Mouse (Mus musculus) midbrain, postnatal 0 days (tissue): ENCODE data around the gene Pcsk5. TPM values are rescaled to one million over a fixed set of nuclear protein-coding genes. Genes with fewer than 3 reads are reported as not detected.
A peak's percentile ranks its signal among the peaks of the same experiment; 100 is the strongest.

ENCODE experiments used
- ATAC-seq: fragments of 200-750 bp; cut with Nextera tagmentation; 2 replicates; pipeline ENCODE4 v1.8.0; 2017; ENCODE audit warnings: moderate number of reproducible peaks, mild to moderate bottlenecking, moderate TSS enrichment, moderate library complexity; ENCODE audit not compliant: low FRiP score
- DNase-seq: peaks from one replicate; pipeline ENCODE4 v3.0.0-alpha.2; 2015; ENCODE audit warnings: low spot score
- H3K27ac ChIP-seq: fragments of 300-500 bp; sonication (generic); 2 replicates; pipeline ENCODE4 v1.5.1; 2014; ENCODE audit warnings: low read depth, mild to moderate bottlenecking, low read length, mixed read lengths
- H3K27me3 ChIP-seq: fragments of 300-500 bp; sonication (generic); 2 replicates; pipeline ENCODE4 v1.6.1; 2014; ENCODE audit warnings: low read length, control low read depth, mixed read lengths; ENCODE audit not compliant: insufficient read depth
- H3K36me3 ChIP-seq: fragments of 300-500 bp; sonication (generic); 2 replicates; pipeline ENCODE4 v1.6.1; 2014; ENCODE audit warnings: low read length, control low read depth, mixed read lengths; ENCODE audit not compliant: insufficient read depth
- H3K4me1 ChIP-seq: fragments of 300-500 bp; sonication (generic); 2 replicates; pipeline ENCODE4 v1.6.1; 2014; ENCODE audit warnings: mild to moderate bottlenecking, control low read depth, antibody characterized with exemption, low read length, mixed read lengths; ENCODE audit not compliant: insufficient read depth
- H3K4me2 ChIP-seq: fragments of 300-500 bp; sonication (generic); 2 replicates; pipeline ENCODE4 v1.6.1; 2014; ENCODE audit warnings: low read depth, mild to moderate bottlenecking, low read length, mixed read lengths; ENCODE audit not compliant: poor library complexity, severe bottlenecking
- H3K4me3 ChIP-seq: fragments of 300-500 bp; sonication (generic); 2 replicates; pipeline ENCODE4 v1.5.1; 2014; ENCODE audit warnings: low read depth, mild to moderate bottlenecking, low read length, moderate library complexity
- H3K9ac ChIP-seq: fragments of 300-500 bp; sonication (generic); replicated peaks from 2 replicates; pipeline ENCODE4 v1.6.1; 2014; ENCODE audit warnings: mild to moderate bottlenecking, low read length, moderate library complexity, mixed read lengths; ENCODE audit not compliant: poor library complexity, severe bottlenecking
- H3K9me3 ChIP-seq: fragments of 300-500 bp; sonication (generic); 2 replicates; pipeline ENCODE4 v1.6.1; 2016; ENCODE audit warnings: low read length, control low read depth
- CTCF ChIP-seq: IDR thresholded peaks from 2 replicates; pipeline ENCODE4 v1.5.1; 2016; ENCODE audit warnings: antibody characterized with exemption, mild to moderate bottlenecking
- WGBS: fragments of 180-500 bp; shearing (Covaris S2); extraction: QIAGEN DNeasy Blood & Tissue Kit; methylation state at CpG from one replicate; pipeline ENCODE4 v1.1.7; 2014; 5-methylcytosine and 5-hydroxymethylcytosine counted together
- polyA plus RNA-seq: library from polyadenylated mRNA; unstranded; fragments of >200 nt; fragmentation: Nextera tagmentation; extraction: Ambion mirVana; gene quantifications from 2 replicates; pipeline ENCODE4 v1.2.1, GENCODE M21; 2015
- total RNA-seq: library from RNA; depleted of rRNA; stranded (reverse); fragments of >200 nt; gene quantifications from 2 replicates; pipeline ENCODE4 v1.2.3, GENCODE M21; 2014; rRNA removed

Pcsk5 gene
- total RNA-seq (8.8 and 9.1 TPM in 2 replicates), polyA plus RNA-seq (7.3 and 8.8 TPM in 2 replicates)

- peak; percentile 91 for DNase-seq
- under 1% methylated on average over 36 of the region's 36 CpGs for WGBS
- H3K9me3 ChIP-seq, result no peaks in the 10 kb centered on the region
- ATAC-seq, result peak; percentile 94
- H3K27me3 ChIP-seq, result peaks cover 3% of the 10 kb centered on the region; the same call in 1 of the 2 replicates
- peak within 1 kb of the TSS; percentile 95 for H3K4me2 ChIP-seq
- TF ChIP-seq CTCF, result no peak; the same call in 1 of the 2 replicates
- H3K27ac ChIP-seq, result peak within 1 kb of the TSS; percentile 71; the same call in 1 of the 2 replicates
- H3K4me3 ChIP-seq, result peak within 1 kb of the TSS; percentile 77
- no peaks in the 10 kb centered on the region for H3K36me3 ChIP-seq
- H3K4me1 ChIP-seq, result no peaks in the 10 kb centered on the region; the same call in 1 of the 2 replicates
- H3K9ac ChIP-seq, result peak within 1 kb of the TSS; percentile 40
Observed at GRCm38 (mm10) chr19:17837471-17837859, at the start of gene Pcsk5. Gene Pcsk5 (minus strand): TSS chr19:17837632.

GRCm38 (mm10) chr19:17875804-17876203, 38.4 kb upstream of the Pcsk5 start:
- DNase-seq (no peak), ATAC-seq (no peak)
- Histone ChIP-seq H3K4me3 (no peak overlapping the region), H3K27me3 (no peaks in the 10 kb centered on the region), H3K36me3 (no peaks in the 10 kb centered on the region), H3K4me2 (no peak overlapping the region), H3K27ac (no peak overlapping the region), H3K4me1 (no peaks in the 10 kb centered on the region), H3K9me3 (no peaks in the 10 kb centered on the region), H3K9ac (no peak overlapping the region)
- 84% methylated on average over 7 of the region's 7 CpGs for WGBS
- TF ChIP-seq CTCF, result no peak

- H3K4me2 ChIP-seq, result no peak overlapping the region
Observed at GRCm38 (mm10) chr19:17874388-17874787, 37.0 kb upstream of the Pcsk5 start.

DNA sequence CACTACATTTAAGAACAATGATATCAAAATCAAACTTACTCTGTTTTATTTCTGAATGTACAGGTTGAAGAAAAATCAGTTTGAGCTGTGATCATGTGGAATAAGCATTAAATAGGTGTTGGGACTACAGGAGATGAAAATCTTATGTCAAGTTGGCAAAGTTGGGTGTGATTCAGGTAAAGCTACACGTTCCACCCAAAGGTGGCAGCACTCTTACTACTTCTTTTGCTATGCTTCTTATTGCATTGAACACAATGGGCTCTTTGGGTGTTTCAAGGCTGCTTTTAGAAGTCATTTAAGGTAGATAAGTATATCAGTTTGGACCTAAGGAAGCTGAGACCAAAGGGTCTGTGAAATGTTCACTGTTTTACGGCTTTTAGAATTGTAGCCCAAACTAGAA, 36.3 kb upstream of the Pcsk5 start:
- TF ChIP-seq CTCF, result peak; percentile 60
- H3K9ac ChIP-seq, result no peak overlapping the region
- H3K4me3 ChIP-seq, result no peak overlapping the region
- H3K27ac ChIP-seq, result no peak overlapping the region
- H3K4me2 ChIP-seq, result no peak overlapping the region
- 62% methylated on average over 2 of the region's 2 CpGs for WGBS
- no peaks in the 10 kb centered on the region for H3K27me3 ChIP-seq
- no peaks in the 10 kb centered on the region for H3K36me3 ChIP-seq
- ATAC-seq (no peak), DNase-seq (peak; percentile 33)
- H3K9me3 ChIP-seq, result no peaks in the 10 kb centered on the region
- H3K4me1 ChIP-seq, result no peaks in the 10 kb centered on the region

More at GRCm38 (mm10) chr19:17874388-17874787, 37.0 kb upstream of the Pcsk5 start:
- WGBS, result 43% methylated on average over 2 of the region's 2 CpGs
- Histone ChIP-seq H3K4me3 (no peak overlapping the region), H3K4me1 (no peaks in the 10 kb centered on the region), H3K36me3 (no peaks in the 10 kb centered on the region), H3K27ac (no peak overlapping the region), H3K9ac (no peak overlapping the region), H3K9me3 (no peaks in the 10 kb centered on the region), H3K27me3 (no peaks in the 10 kb centered on the region)
- TF ChIP-seq CTCF, result no peak
- ATAC-seq (no peak), DNase-seq (no peak)

GRCm38 (mm10) chr19:17866317-17866891, 29.0 kb upstream of the Pcsk5 start:
- H3K9ac ChIP-seq, result no peak overlapping the region
- no peak for DNase-seq
- no peak for ATAC-seq
- H3K27ac ChIP-seq, result no peak overlapping the region
- H3K27me3 ChIP-seq, result no peaks in the 10 kb centered on the region
- no peaks in the 10 kb centered on the region for H3K36me3 ChIP-seq
- H3K9me3 ChIP-seq, result no peaks in the 10 kb centered on the region
- 82% methylated on average over 3 of the region's 3 CpGs for WGBS
- no peak overlapping the region for H3K4me2 ChIP-seq
- TF ChIP-seq CTCF, result no peak
- no peaks in the 10 kb centered on the region for H3K4me1 ChIP-seq
- no peak overlapping the region for H3K4me3 ChIP-seq

DNA sequence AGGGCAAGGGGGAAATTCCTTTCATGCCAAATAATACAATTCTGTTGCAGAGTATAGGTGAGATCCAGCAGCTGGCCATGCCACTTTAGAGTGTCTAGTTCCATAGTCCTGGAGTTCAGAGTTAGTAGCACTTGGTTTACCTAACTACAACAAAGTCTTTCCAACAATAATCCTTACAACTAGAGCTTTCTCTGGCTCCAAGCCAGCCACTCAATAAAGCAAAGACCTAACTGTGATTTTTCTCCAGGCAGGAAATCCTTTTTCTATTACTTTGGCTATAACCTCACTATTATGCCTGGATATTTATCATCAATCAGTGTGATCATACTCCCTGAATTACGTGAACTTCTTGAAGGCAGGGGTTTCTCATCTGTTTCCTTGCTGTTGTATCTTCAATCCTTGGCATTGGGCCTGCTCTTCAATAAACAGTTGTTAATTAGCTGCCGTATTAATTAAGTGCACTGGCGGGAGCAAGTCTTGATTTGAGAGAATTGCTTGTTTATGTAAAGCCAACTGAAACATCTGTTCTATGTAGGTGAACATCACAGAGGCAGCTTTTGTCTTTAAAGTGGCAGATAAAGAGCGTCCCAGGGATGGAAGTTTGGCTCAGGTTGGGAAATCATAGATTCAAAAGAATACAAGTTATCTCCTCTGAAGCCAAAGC, 23.1 kb upstream of the Pcsk5 start:
- no peaks in the 10 kb centered on the region for H3K9me3 ChIP-seq
- no peaks in the 10 kb centered on the region for H3K36me3 ChIP-seq
- no peak overlapping the region for H3K27ac ChIP-seq
- ATAC-seq (no peak), DNase-seq (no peak)
- H3K4me3 ChIP-seq, result no peak overlapping the region
- no peaks in the 10 kb centered on the region for H3K4me1 ChIP-seq
- no peak overlapping the region for H3K9ac ChIP-seq
- 69% methylated on average over 4 of the region's 4 CpGs for WGBS
- no peaks in the 10 kb centered on the region for H3K27me3 ChIP-seq
- H3K4me2 ChIP-seq, result no peak overlapping the region
- TF ChIP-seq CTCF, result no peak
